12 mouse cellular contexts compared by ENCODE assay signal in the genomic region with DNA sequence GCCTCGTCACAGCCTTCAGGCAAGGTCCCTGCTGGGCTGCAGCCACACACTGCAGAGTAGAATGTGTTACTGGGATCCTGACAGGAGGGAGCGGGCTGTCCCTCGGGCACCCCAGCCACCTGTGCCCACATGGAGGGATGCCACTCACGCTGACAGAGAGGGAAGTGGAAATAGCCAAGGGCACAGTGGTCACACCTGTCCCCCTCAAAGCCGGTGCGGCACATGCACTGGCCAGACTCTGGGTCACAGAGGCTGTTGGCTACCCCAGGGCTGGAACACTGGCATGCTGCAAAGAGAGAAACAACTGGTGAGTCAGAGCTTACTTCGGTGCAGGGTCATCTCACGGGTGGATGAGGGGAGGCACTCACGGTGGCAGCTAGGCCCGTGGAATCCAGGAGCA.
"Had no signal": no experiment of that assay in that cellular context is flagged by ENCODE, and none has a peak within 500 bp of the region (broad histone marks: within the 10 kb centered on the region; RNA-seq: fewer than 3 reads in every experiment).

No protein-coding gene starts in this region.

- H3K4me3 ChIP-seq: left cerebral cortex, adult 2 months; limb, embryonic 10.5 days; liver, embryonic 15.5 days; midbrain, embryonic 13.5 days had no signal

- ATAC-seq: lung, postnatal 0 days; midbrain, embryonic 13.5 days had no signal

- H3K36me3 ChIP-seq: liver, embryonic 15.5 days; midbrain, embryonic 13.5 days had no signal

- H3K27me3 ChIP-seq: liver, embryonic 15.5 days; midbrain, embryonic 13.5 days had no signal

- H3K9me3 ChIP-seq: limb, embryonic 10.5 days; liver, embryonic 15.5 days; midbrain, embryonic 13.5 days had no signal

- H3K9ac ChIP-seq: liver, embryonic 15.5 days; midbrain, embryonic 13.5 days had no signal

- H3K4me1 ChIP-seq: liver, embryonic 15.5 days had no signal

- DNase-seq: kidney, postnatal 25 days; lung, adult 2 months; lung, postnatal 36 days; right cerebral cortex, postnatal 14 days; thymus, postnatal 4 days had no signal

- H3K4me2 ChIP-seq: liver, embryonic 11.5 days; liver, embryonic 15.5 days; midbrain, embryonic 13.5 days had no signal

- H3K27ac ChIP-seq: left cerebral cortex, adult 2 months; limb, embryonic 10.5 days; liver, embryonic 15.5 days; midbrain, embryonic 13.5 days; stomach, postnatal 0 days had no signal
